Comparison of ENCODE assay signal across 28 mouse cellular contexts in the genomic region with DNA sequence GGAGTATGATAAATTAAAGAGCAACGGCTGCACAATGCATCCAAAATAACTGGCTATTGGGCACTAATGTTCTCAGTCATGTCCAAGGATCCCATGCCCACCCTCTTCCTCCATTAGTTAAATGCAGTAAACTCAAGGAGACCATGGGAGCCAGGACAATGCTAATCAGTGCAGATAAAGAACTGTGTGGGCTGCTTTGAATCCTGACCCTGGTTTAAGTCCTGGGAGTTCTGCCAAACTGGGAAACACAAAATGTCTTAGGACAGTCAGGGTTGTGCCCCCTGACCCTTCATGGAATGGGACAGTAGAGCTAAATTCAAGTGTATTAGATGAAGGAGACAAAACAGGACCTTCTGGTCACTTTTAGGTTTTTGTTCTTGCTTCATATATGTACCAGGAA.
DNase-seq lines count a peak whose midpoint lies in the region; ATAC-seq and TF ChIP-seq lines count a peak whose summit lies in the region.
"Had no signal": no experiment of that assay in that cellular context is flagged by ENCODE, and none has a peak within 500 bp of the region (broad histone marks: within the 10 kb centered on the region; RNA-seq: fewer than 3 reads in every experiment).

No protein-coding gene starts in this region.

- no peak overlapping the region for H3K27ac ChIP-seq in forebrain, embryonic 11.5 days (ENCODE audit: low read depth, low read length)
- H3K27ac ChIP-seq in forebrain, embryonic 12.5 days: no peak overlapping the region
- no peak overlapping the region for H3K27ac ChIP-seq in kidney, adult 2 months (ENCODE audit: insufficient read depth, low read depth, low read length)
- H3K27ac ChIP-seq in kidney, embryonic 15.5 days: no peak overlapping the region
- H3K27ac ChIP-seq: embryonic facial prominence, embryonic 10.5 days; embryonic facial prominence, embryonic 13.5 days; gastrocnemius, adult 2 months; heart, embryonic 13.5 days; hindbrain, embryonic 14.5 days had no signal

- TF ChIP-seq POLR2A in kidney, adult 2 months (IDR thresholded peaks at IDR 0.05; ENCODE audit: low read depth, low read length): no peak

- 93% methylated on average over 1 of the region's 1 CpGs for WGBS in forebrain, embryonic 11.5 days
- WGBS in forebrain, embryonic 12.5 days: 94% methylated on average over 1 of the region's 1 CpGs
- WGBS in kidney, adult 2 months: 68% methylated on average over 1 of the region's 1 CpGs
- 69% methylated on average over 1 of the region's 1 CpGs for WGBS in kidney, embryonic 15.5 days

- no peak overlapping the region for H3K9ac ChIP-seq in forebrain, embryonic 11.5 days (ENCODE audit: low read length)
- H3K9ac ChIP-seq in forebrain, embryonic 12.5 days: no peak overlapping the region
- H3K9ac ChIP-seq in kidney, embryonic 15.5 days: no peak overlapping the region
- H3K9ac ChIP-seq: embryonic facial prominence, embryonic 13.5 days; forebrain, postnatal 0 days; heart, embryonic 13.5 days; hindbrain, embryonic 14.5 days had no signal

- H3K9me3 ChIP-seq in forebrain, embryonic 11.5 days (ENCODE audit: control insufficient read depth, low read length): no peaks in the 10 kb centered on the region
- no peaks in the 10 kb centered on the region for H3K9me3 ChIP-seq in forebrain, embryonic 12.5 days
- no peaks in the 10 kb centered on the region; the same call in 1 of the 2 replicates for H3K9me3 ChIP-seq in kidney, embryonic 15.5 days (replicated peaks)
- H3K9me3 ChIP-seq: embryonic facial prominence, embryonic 10.5 days; embryonic facial prominence, embryonic 13.5 days; heart, embryonic 13.5 days had no signal

- no peak overlapping the region for H3K4me3 ChIP-seq in forebrain, embryonic 11.5 days (ENCODE audit: low read depth, low read length)
- H3K4me3 ChIP-seq in forebrain, embryonic 12.5 days (replicated peaks): no peak overlapping the region
- no peak overlapping the region for H3K4me3 ChIP-seq in kidney, adult 2 months (ENCODE audit: insufficient read depth, low read depth, low read length)
- H3K4me3 ChIP-seq in kidney, embryonic 15.5 days (replicated peaks): no peak overlapping the region
- H3K4me3 ChIP-seq: embryonic facial prominence, embryonic 10.5 days; embryonic facial prominence, embryonic 13.5 days; erythroblast, embryonic 14.5 days; gastrocnemius, adult 2 months; heart, embryonic 13.5 days had no signal

- H3K4me2 ChIP-seq in forebrain, embryonic 11.5 days (ENCODE audit: low read depth, low read length, severe bottlenecking): no peak overlapping the region
- no peak overlapping the region for H3K4me2 ChIP-seq in forebrain, embryonic 12.5 days
- no peak overlapping the region for H3K4me2 ChIP-seq in kidney, embryonic 15.5 days
- H3K4me2 ChIP-seq: embryonic facial prominence, embryonic 13.5 days; heart, embryonic 13.5 days; hindbrain, embryonic 14.5 days had no signal

- H3K27me3 ChIP-seq in forebrain, embryonic 11.5 days (ENCODE audit: control insufficient read depth, insufficient read depth, low read length): no peaks in the 10 kb centered on the region
- H3K27me3 ChIP-seq in forebrain, embryonic 12.5 days: no peaks in the 10 kb centered on the region
- H3K27me3 ChIP-seq in kidney, adult 2 months (replicated peaks; ENCODE audit: control insufficient read depth, insufficient read depth, low read length): no peaks in the 10 kb centered on the region
- H3K27me3 ChIP-seq in kidney, embryonic 15.5 days: no peaks in the 10 kb centered on the region
- H3K27me3 ChIP-seq: embryonic facial prominence, embryonic 13.5 days; heart, embryonic 13.5 days had no signal

- peak; percentile 7 for DNase-seq in forebrain, embryonic 11.5 days (ENCODE audit: low spot score)
- peak; percentile 33 for DNase-seq in kidney, adult 2 months
- DNase-seq in kidney, postnatal 14 days: peak; percentile 53
- no peak for DNase-seq in kidney, postnatal 4 days
- DNase-seq in ovary, adult 18-20 months (ENCODE audit: low spot score): peak; percentile 13
- no peak for DNase-seq in ovary, postnatal 14 days (ENCODE audit: low spot score)
- DNase-seq: adrenal gland, adult 8-10 months; adrenal gland, postnatal 25 days; cerebellum, adult 11-12 months; cerebellum, adult 8-10 months; cerebellum, postnatal 10 days; cerebellum, postnatal 36 days; embryo, embryonic 11 days; forebrain, postnatal 0 days; gastrocnemius, adult 2 months; gastrocnemius, postnatal 14 days; heart, adult 18-20 months; heart, postnatal 14 days; heart, postnatal 4 days had no signal

- no peak for TF ChIP-seq CTCF in kidney, adult 2 months (conservative IDR thresholded peaks at IDR 0.05; ENCODE audit: insufficient read depth, insufficient read length, low read depth, low read length)

- no peak for ATAC-seq in forebrain, embryonic 11.5 days (replicated peaks; ENCODE audit: low FRiP score)
- no peak for ATAC-seq in forebrain, embryonic 12.5 days (ENCODE audit: low FRiP score)
- no peak for ATAC-seq in kidney, embryonic 15.5 days (replicated peaks; ENCODE audit: low FRiP score)
- ATAC-seq: activated CD4-positive, CD25-positive, alpha-beta regulatory T cell, adult 4 months; forebrain, embryonic 14.5 days; forebrain, postnatal 0 days had no signal

- H3K4me1 ChIP-seq in forebrain, embryonic 11.5 days (replicated peaks; ENCODE audit: control insufficient read depth, insufficient read depth, low read length): no peaks in the 10 kb centered on the region
- H3K4me1 ChIP-seq in forebrain, embryonic 12.5 days: no peaks in the 10 kb centered on the region
- H3K4me1 ChIP-seq in kidney, adult 2 months (ENCODE audit: control insufficient read depth, insufficient read depth, low read length): no peaks in the 10 kb centered on the region
- H3K4me1 ChIP-seq in kidney, embryonic 15.5 days: no peaks in the 10 kb centered on the region
- H3K4me1 ChIP-seq: embryonic facial prominence, embryonic 10.5 days; embryonic facial prominence, embryonic 13.5 days had no signal

- H3K36me3 ChIP-seq in forebrain, embryonic 11.5 days (ENCODE audit: control insufficient read depth, insufficient read depth, low read length): no peaks in the 10 kb centered on the region
- H3K36me3 ChIP-seq in forebrain, embryonic 12.5 days (replicated peaks): no peaks in the 10 kb centered on the region
- H3K36me3 ChIP-seq in kidney, adult 2 months (ENCODE audit: control insufficient read depth, insufficient read depth, low read length): no peaks in the 10 kb centered on the region
- H3K36me3 ChIP-seq in kidney, embryonic 15.5 days: 0 out of 2 replicates have a peak, but pooled peaks cover 4% of the 10 kb centered on the region
- H3K36me3 ChIP-seq: embryonic facial prominence, embryonic 13.5 days; heart, embryonic 13.5 days had no signal

Comparison
In these comparisons a context has a peak if more than half of its experiments do, and no peak if none do; other contexts are left out.
1. DNase-seq: peak in forebrain, embryonic 11.5 days (single experiment), kidney, adult 2 months (single experiment), kidney, postnatal 14 days (single experiment) and ovary, adult 18-20 months (single experiment); none in kidney, postnatal 4 days (0 of 2) and ovary, postnatal 14 days (single experiment).